Mouse (Mus musculus) left cerebral cortex, adult 2 months (tissue): Measurements from ENCODE around the gene Tbc1d10b. TPM values are rescaled to one million over a fixed set of nuclear protein-coding genes. Genes with fewer than 3 reads are reported as not detected.

ENCODE experiments used
- DNase-seq, 2 experiments: peaks; one replicate each; pipeline ENCODE4 v3.0.0; 2021 to 2022; ENCODE audit warnings: low spot score in 2 of 2, mixed read lengths in 1 of 2; ENCODE audit errors: extremely low spot score in 1 of 2
- H3K27ac ChIP-seq: fragments of 200-600 bp; 2 replicates; pipeline ENCODE4 v1.8.1; 2022
- H3K4me3 ChIP-seq: fragments of 200-600 bp; 2 replicates; pipeline ENCODE4 v1.8.1; 2022
- CTCF ChIP-seq: fragments of 200-600 bp; IDR thresholded peaks from 2 replicates; pipeline ENCODE4 v1.8.1; 2022; ENCODE audit warnings: antibody characterized with exemption, mild to moderate bottlenecking, moderate library complexity
- intact Hi-C: fragments of 180-260 bp; cut with DNase I; formaldehyde crosslinking; loops from one replicate; pipeline ENCODE4 v1.15.1; 2025
- total RNA-seq, 2 experiments: library from RNA; stranded (reverse); gene quantifications; 2 replicates each; pipeline ENCODE4 v1.2.3; 2021

Gene Tbc1d10b
- total RNA-seq, 2 experiments from 2014 or later, result 91.9 to 110 TPM

- Histone ChIP-seq H3K27ac (no peak overlapping the region), H3K4me3 (no peak overlapping the region)
- TF ChIP-seq CTCF, result no peak
- intact Hi-C loops, result no loop called here
- no peak for DNase-seq
These were observed 15.5 kb upstream of the Tbc1d10b start for GRCm38 (mm10) chr7:127223515-127224478.

DNA sequence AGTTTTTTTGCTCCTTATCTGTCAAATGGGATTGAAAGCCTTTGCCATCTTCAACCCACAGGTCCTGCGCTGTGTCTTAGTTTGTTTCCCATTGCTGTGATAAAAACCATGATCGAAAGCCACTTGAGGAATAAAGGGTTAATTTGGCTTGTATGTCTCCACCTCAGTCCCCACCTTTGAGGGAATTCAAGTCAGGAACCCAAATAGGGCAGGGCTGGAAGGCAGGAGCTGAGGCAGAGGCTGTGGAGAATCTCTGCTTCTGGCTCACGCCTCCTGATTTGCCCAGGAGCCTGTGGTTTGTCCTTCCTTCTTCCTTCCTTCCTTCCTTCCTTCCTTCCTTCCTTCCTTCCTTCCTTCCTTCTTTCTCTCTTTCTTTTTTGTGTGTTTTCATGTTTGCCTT, 14.8 kb upstream of the Tbc1d10b start:
- no peak for TF ChIP-seq CTCF
- no peak overlapping the region for H3K4me3 ChIP-seq
- intact Hi-C loops, result no loop called here
- no peak for DNase-seq
- H3K27ac ChIP-seq, result no peak overlapping the region

- intact Hi-C loops, result no loop called here
- DNase-seq, result no peak
- H3K4me3 ChIP-seq, result no peak overlapping the region
- H3K27ac ChIP-seq, result no peak overlapping the region
- no peak for TF ChIP-seq CTCF
These were observed 12.2 kb upstream of the Tbc1d10b start for GRCm38 (mm10) chr7:127220440-127220839.

GRCm38 (mm10) chr7:127218670-127219069, 10.4 kb upstream of the Tbc1d10b start:
- Histone ChIP-seq H3K4me3 (no peak overlapping the region), H3K27ac (no peak overlapping the region)
- DNase-seq, result no peak
- intact Hi-C loops, result no loop called here
- no peak for TF ChIP-seq CTCF

- intact Hi-C loops, result no loop called here
- no peak for TF ChIP-seq CTCF
- DNase-seq, result no peak
- Histone ChIP-seq H3K4me3 (no peak overlapping the region), H3K27ac (no peak overlapping the region)
These were observed 9.8 kb upstream of the Tbc1d10b start for GRCm38 (mm10) chr7:127217901-127218642.

GRCm38 (mm10) chr7:127217475-127217874, 9.2 kb upstream of the Tbc1d10b start:
- Histone ChIP-seq H3K27ac (no peak overlapping the region), H3K4me3 (no peak overlapping the region)
- no peak for TF ChIP-seq CTCF
- DNase-seq, result no peak
- intact Hi-C loops, result no loop called here

DNA sequence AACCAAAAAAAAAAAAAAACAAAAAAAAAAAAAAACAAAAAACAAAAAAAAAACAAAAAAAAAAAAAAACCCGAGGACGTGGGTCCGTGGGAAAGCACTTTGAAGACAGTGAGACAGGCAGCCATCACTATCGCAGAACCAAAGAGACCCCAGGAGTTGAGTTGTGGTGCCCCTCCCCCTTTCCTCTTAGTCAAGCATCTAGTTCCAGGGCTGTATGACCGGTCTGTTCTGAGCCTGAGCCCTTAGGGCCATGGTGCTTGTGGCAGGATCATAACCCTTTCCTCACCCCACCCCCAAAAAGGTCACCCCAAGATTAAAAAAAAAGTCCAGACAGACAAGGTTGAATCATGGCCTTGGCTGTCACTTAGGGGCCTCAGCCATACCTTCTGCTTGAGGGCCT, 8.0 kb upstream of the Tbc1d10b start:
- no peak for DNase-seq
- H3K27ac ChIP-seq, result no peak overlapping the region
- no peak overlapping the region for H3K4me3 ChIP-seq
- no peak for TF ChIP-seq CTCF
- intact Hi-C loops, result no loop called here

DNA sequence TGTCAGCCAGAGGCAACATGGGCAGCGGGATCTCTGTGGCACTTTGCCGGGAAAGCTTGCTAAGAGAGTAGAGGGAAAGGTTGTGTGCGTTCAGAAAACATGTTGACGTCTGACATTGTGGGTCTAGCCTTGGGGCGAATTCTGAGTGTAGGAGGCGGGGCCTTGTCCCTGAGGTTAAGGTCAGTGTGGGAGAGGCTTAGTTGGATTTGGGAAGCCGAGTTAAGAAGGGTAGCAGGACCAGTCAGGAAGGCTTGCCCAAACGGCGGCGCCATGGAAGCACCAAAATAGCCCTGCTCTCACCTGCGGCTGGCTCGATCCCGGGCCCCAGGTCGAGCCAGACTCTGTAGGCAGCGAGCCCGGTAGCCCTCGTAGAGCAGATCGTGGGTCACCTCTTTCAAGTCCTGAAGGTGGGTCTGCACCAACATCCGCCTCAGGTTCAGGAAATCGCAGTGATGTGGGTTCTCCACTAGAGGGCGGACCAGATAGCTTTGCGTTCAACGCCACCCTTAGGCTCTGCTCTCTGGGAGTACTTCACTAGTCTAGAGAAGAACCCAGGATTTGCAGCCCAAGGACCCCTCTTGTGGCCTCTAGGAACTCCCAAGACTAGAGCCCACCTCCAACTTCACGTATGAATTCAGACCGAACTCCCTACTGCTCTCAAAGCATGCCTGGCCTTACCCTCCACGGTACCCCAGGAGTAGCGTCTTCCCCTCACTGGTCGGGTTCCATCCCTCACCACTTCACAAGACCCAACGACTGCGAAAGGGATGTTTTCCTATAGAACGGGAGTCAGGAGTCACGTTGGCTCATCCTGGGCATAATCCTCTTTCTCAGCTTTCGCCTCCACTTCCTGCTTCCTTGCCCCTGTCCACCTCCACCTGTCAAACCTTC, 7.0 kb upstream of the Tbc1d10b start:
- intact Hi-C loops, result loop anchor here (2.0 kb wide), 1 partner anchor 14 kb away; no protein-coding TSS in a partner anchor
- peak overlapping the region; percentile 50; the same call in 1 of the 2 replicates for H3K27ac ChIP-seq
- TF ChIP-seq CTCF, result peak; percentile 82
- DNase-seq, result peak; percentile 55 to 62
- peak overlapping the region; percentile 44 for H3K4me3 ChIP-seq

DNA sequence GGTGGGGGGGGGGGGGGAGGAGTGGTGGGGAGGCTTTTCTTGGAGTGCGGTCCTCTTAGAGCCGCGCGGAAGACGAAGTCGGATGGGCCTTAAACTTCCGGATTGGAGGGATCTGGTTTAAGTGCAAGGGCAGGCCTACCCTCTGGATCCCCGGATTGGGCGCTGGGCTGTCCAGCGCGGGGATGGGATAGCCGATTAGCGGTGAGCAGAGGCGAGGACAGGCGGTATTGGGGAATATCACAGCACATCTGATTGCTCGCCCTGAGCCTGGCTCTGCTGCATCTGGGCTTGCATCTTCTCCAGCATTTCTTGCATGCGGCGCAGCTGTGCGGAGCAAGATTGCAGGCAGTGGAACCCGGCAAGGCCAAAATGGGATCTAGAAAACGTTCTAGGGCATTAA, 6.3 kb upstream of the Tbc1d10b start:
- no peak overlapping the region for H3K27ac ChIP-seq
- H3K4me3 ChIP-seq, result peak overlapping the region; percentile 44
- no peak for TF ChIP-seq CTCF
- intact Hi-C loops, result loop anchor here (2.0 kb wide), 1 partner anchor 14 kb away; no protein-coding TSS in a partner anchor
- DNase-seq, result no peak

DNA sequence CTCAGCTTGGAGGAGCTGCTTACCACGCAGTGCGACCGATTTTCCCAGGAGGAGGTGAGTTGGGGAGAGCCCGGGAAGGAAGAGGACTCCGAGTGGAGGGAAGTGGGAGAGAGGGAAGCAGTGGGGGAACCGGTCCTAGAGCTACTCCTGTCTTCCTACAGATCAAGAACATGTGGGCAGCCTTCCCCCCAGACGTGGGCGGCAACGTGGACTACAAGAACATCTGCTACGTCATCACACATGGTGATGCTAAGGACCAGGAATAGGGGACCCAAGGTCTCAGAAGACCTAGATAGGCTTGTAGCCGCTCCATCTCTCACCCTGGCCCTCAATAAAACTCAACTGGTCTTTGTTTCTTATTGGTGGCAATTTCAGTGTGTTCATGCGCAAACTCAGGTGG, 5.7 kb upstream of the Tbc1d10b start:
- DNase-seq, result no peak
- Histone ChIP-seq H3K4me3 (no peak overlapping the region), H3K27ac (no peak overlapping the region; the same call in 1 of the 2 replicates)
- no peak for TF ChIP-seq CTCF
- intact Hi-C loops, result loop anchor here (2.0 kb wide), 1 partner anchor 15 kb away; no protein-coding TSS in a partner anchor

DNA sequence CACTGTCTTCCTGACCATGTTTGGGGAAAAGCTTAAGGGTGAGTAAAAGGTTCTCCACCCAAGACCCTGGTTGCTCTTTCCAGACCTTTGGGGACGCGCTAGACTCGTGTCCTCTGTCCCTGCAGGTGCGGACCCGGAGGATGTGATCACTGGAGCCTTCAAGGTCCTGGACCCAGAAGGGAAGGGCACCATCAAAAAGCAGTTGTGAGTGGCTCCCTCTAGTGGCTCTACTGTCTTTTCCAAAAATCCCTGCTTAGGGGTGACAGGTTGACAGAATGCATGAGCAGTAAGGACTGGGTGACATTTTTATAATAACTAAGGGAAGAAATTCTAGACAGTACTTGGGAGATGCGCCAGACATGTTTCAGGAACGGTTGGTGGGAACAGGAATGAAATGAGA, 5.2 kb upstream of the Tbc1d10b start:
- H3K27ac ChIP-seq, result no peak overlapping the region; the same call in 1 of the 2 replicates
- no peak overlapping the region for H3K4me3 ChIP-seq
- peak; percentile 81 for TF ChIP-seq CTCF
- DNase-seq, result no peak
- intact Hi-C loops, result no loop called here
